Mouse (Mus musculus): ENCODE data around the gene Lst1.
"Not testable (repeated sequence)": the region's sequence is repeated elsewhere in the genome, so short reads cannot be mapped to it uniquely, and the experiment has no call there.

The Lst1 gene

DNA sequence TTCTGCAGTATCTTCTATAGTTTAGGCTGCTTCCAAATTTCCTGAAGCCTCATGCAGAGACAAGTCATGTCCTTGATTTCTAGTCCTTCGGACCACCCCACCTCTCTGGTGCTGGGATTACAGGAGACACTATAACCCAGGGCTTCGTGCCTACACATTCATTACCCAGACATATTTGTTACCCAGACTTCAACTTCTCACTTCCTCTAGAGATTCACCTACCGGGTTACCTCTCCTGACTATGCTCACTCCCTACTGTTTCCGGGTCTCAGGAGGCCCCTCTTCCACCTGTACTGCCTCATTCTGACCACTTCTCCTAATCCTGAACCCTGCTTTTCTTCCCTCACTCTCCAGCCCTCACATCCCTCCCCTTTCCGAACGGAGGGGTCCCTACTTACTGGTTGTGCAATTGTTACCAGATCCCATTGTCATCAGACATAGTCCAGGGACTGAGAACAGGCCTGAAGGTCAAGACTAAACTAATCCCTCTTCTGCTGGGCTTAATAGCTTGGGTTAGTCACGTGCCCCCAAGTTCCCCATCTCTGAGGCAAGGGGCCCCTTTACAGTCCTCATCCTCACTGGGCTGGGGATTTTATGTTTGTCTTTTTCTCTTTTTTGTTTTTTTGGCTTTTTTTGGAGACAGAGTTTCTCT lies at the start of gene Lst1:
Lst1 (minus strand) TSS at position 481 of the 652 bp plus-strand sequence.
- DNase-seq (ENCODE audit: low spot score), result no peak

DNA sequence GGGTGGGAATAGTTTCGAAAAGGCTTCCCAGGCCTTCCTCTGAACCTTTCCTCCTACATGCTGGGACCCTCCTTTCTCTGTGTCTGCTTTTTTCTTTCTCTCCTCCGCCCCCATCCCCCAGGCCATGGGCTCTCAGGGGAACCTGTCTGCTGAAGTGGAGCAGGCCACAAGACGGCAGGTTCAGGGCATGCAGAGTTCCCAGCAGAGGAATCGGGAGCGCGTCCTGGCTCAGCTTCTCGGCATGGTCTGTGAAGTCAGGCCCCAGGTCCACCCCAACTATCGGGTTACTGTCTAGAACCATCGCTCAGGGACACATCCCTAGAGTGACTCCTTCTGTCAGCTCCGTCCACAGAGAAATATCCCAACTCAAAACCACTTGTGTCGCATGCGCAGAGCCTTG lies 49.3 kb upstream of the Lst1 start:
- DNase-seq (ENCODE audit: low spot score), result no peak

DNA sequence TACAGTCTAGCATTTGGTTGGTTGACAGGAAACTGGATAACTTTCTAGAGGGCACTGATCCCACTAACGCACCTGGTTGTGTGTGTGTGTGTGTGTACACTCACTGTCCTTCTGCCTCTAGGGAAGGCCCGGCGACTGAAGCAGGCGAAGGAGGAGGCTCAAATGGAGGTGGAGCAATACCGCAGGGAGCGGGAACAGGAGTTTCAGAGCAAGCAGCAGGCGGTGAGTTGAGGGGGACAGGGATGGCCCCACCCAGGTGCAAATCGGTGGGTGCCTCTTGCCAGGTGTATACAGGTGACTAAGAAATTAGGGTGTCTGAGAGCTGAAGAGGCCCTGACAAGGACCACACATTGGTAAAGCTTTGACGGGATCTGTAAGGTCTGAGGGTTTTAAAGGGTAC lies 48.8 kb upstream of the Lst1 start:
- no peak for DNase-seq (ENCODE audit: low spot score)

- DNase-seq (ENCODE audit: low spot score), result peak; percentile 93
Measured at GRCm38 (mm10) chr17:35236390-35236746, 48.1 kb upstream of the Lst1 start.

- peak; percentile 86 for DNase-seq (ENCODE audit: low spot score)
Measured at GRCm38 (mm10) chr17:35235614-35236389, 47.6 kb upstream of the Lst1 start, which contains the start of gene Nfkbil1. Gene Nfkbil1 (minus strand): TSS chr17:35235792.

DNA sequence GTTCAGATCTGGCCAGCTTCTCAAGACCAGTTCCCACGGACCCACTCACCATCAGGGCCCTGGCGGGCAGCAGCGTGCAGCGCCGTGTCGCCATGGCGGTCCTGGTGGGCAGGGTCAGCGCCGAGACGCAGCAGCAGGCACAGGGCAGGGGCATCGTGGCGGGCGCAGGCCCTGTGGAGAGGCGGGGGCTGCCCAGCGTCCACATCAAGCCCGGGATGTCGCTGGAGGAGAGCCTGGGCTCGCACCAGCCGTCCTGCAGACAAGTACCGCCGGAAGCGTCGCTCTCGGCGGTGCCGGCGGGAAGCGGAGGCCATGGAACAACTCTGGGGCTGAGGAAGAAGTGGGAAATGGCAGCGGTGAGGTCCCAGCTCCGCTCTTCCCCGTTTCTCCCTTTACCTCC lies 46.7 kb upstream of the Lst1 start:
- no peak for DNase-seq (ENCODE audit: low spot score)

- not testable (repeated sequence) for DNase-seq (ENCODE audit: low spot score)
Measured at GRCm38 (mm10) chr17:35234090-35234489, 45.9 kb upstream of the Lst1 start.

DNA sequence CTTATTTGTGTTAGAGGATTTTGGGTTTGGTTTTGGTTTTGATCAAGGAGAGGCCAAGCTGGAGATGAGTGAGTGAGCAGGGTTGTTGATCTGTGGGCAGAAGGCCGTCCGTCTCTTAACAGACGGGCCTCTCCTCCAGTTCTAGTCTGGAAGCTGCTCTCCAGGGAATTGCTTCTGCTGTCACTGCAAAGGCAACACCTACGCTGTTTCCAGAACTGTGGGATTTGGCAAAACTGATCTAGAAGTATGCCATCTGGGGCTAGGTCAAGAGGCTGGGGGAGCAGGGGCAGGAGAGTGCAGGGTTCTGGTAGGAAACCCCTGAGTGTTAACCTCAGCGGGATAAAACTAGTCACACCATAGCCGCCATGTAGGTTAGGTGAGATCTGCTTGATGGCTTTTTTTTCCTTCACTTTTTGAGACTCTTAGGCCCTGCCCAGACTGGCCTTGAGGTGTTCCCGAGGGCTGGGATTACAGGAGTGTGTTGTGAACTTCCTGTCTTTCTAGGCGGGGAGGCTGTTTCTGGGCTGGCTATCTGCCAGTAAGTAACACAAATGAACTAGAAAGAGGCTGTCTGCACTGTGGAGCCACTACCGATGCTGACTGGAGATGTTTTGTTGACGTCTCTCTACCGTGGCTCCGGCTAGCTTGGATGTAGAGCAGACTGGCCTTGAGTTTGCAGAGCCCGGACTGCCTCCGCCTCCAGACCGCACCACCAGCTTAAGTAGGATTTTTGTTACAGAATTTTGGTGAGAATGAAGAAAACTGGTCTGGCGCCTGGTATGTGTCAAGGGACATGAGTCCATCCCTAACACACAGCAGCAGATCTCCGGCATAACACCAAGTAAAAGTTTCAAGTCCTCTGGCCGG lies 45.1 kb upstream of the Lst1 start, which contains the start of gene Atp6v1g2:
Atp6v1g2 (plus strand) TSS at position 547 of the 867 bp plus-strand sequence.
- DNase-seq (ENCODE audit: low spot score), result no peak

GRCm38 (mm10) chr17:35232659-35233058 lies 44.4 kb upstream of the Lst1 start:
- DNase-seq (ENCODE audit: low spot score), result no peak

GRCm38 (mm10) chr17:35232043-35232442 lies 43.8 kb upstream of the Lst1 start:
- DNase-seq (ENCODE audit: low spot score), result no peak

GRCm38 (mm10) chr17:35231022-35231421 lies 42.8 kb upstream of the Lst1 start:
- no peak for DNase-seq (ENCODE audit: low spot score)

- DNase-seq (ENCODE audit: low spot score), result no peak
Measured at GRCm38 (mm10) chr17:35226561-35227046, 38.4 kb upstream of the Lst1 start.

GRCm38 (mm10) chr17:35225456-35225855 lies 37.2 kb upstream of the Lst1 start:
- DNase-seq (ENCODE audit: low spot score), result no peak

GRCm38 (mm10) chr17:35224641-35225040 lies 36.4 kb upstream of the Lst1 start:
- no peak for DNase-seq (ENCODE audit: low spot score)

- no peak for DNase-seq (ENCODE audit: low spot score)
Measured at GRCm38 (mm10) chr17:35222299-35222698, 34.1 kb upstream of the Lst1 start.

- no peak for DNase-seq (ENCODE audit: low spot score)
Measured at GRCm38 (mm10) chr17:35220156-35220952, 32.1 kb upstream of the Lst1 start, which contains the start of gene Gm16181. Gene Gm16181 (plus strand): TSS chr17:35220834.

DNA sequence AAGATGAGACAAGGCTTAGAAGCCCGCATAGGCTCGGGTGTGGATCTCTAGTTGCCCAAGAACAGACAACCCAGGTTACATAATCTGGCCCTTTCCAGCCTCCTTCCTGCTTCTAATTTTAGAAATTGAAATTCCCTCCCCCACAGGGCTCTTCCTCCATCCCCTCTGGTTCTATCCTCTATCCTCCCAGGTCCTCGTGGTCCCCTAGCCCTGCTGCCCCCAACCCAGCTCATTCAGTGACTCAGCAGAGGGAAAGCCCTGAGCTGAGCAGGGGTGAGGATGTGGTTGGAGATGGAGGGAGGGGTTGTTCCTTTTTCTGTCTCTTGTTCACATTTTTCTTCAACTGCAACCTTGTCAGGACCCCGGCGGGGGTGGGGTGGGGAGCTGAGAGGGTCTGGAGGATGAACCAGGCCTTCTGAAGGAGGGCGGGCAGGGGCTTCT lies 31.4 kb upstream of the Lst1 start:
- DNase-seq (ENCODE audit: low spot score), result no peak

DNA sequence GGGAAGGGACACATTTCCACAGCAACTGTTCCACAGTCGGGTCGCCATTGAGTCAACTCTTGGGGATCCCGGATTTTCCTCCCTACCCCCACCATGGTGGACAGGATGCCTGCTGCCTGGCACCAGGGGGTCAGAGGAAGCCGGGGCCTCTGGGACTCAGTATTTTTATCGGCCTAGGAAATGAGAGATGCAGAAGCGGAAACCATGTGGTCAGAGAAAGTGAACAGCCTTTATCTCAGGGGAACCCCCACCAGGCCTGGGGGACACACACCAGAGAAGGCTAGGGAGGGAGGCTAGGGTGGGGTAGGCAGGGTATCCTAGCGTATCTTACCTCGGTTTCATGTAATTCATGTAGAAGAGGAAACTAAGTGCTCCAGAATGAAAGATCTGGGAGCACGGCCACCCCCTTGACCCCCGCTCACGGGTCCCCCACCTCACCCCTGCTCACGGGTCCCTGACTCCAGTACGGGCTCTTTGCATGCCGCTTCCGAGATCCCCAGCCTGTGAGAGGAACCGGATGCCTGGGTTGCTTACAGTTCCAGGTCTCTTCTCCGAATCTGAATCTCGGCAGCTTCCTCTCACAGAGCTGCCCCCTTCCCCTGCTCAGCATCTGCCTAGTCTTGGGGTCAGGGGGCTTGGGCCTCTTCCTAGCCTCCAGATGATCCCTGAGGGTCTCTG lies 30.4 kb upstream of the Lst1 start:
- no peak for DNase-seq (ENCODE audit: low spot score)

DNA sequence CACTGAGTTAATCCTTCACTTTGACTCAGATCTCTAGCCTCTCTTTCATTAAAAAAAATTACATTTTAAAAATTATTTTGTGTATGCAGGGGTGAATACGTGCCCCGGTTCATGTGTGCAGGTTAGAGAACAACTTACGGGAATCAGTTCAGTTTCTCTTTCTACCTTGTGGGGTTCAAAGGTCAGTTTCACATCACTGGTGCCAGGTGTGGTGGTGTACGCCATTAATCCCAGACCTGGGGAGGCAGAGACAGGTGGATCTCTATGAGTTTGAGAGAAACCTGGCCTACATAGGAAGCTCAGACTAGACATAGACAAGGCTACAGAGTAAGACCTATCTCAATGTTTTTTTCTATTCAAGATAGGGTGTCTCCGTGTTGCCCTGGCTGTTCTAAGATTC lies 24.8 kb upstream of the Lst1 start:
- no peak for DNase-seq (ENCODE audit: low spot score)

- no peak for DNase-seq (ENCODE audit: low spot score)
Measured at GRCm38 (mm10) chr17:35210593-35210992, 22.4 kb upstream of the Lst1 start.

Measured in left cerebral cortex, adult 11 months (tissue).